Mouse (Mus musculus): Measurements from ENCODE around the gene Olfr723. TPM values are rescaled to one million over a fixed set of nuclear protein-coding genes. Genes with fewer than 3 reads are reported as not detected.
"Not testable (repeated sequence)": the region's sequence is repeated elsewhere in the genome, so short reads cannot be mapped to it uniquely, and the experiment has no call there.

Olfr723 gene
- total RNA-seq (2021) = not detected

- not testable (repeated sequence) for DNase-seq
Measured at GRCm38 (mm10) chr14:49931687-49932086, at the start of gene Olfr723. TSS of gene Olfr723 (minus strand) at chr14:49931787.

GRCm38 (mm10) chr14:49963174-49963573 is 31.6 kb upstream of the Olfr723 start, which contains the start of gene Olfr724:
TSS of gene Olfr724 (minus strand) at chr14:49963274.
- not testable (repeated sequence) for DNase-seq

GRCm38 (mm10) chr14:49955890-49956289 is 24.3 kb upstream of the Olfr723 start:
- no peak for DNase-seq

GRCm38 (mm10) chr14:49901899-49902298 is 29.7 kb downstream of the Olfr723 start, which contains the start of gene Olfr722:
TSS of gene Olfr722 (minus strand) at chr14:49901999.
- DNase-seq = no peak

Other genes with a start within 250 kb of the Olfr723 start
- gene Armh4, start 148.4 kb downstream of the Olfr723 start, total RNA-seq (2021) = 10 to 100 TPM; 27.2 to 30.7 TPM
- not detected for gene Olfr722, start 29.8 kb downstream of the Olfr723 start, total RNA-seq (2021)
- not detected for gene Olfr724, start 31.5 kb upstream of the Olfr723 start, total RNA-seq (2021)
- gene Olfr725, start 108.6 kb upstream of the Olfr723 start, total RNA-seq (2021) = not detected
- gene Olfr726, start 159.2 kb upstream of the Olfr723 start, total RNA-seq (2021) = not detected
- gene Olfr727, start 191.4 kb upstream of the Olfr723 start, total RNA-seq (2021) = not detected
- gene Olfr728, start 210.9 kb upstream of the Olfr723 start, total RNA-seq (2021) = not detected
- not detected for gene Olfr729, start 221.1 kb upstream of the Olfr723 start, total RNA-seq (2021)